In the genomic region with DNA sequence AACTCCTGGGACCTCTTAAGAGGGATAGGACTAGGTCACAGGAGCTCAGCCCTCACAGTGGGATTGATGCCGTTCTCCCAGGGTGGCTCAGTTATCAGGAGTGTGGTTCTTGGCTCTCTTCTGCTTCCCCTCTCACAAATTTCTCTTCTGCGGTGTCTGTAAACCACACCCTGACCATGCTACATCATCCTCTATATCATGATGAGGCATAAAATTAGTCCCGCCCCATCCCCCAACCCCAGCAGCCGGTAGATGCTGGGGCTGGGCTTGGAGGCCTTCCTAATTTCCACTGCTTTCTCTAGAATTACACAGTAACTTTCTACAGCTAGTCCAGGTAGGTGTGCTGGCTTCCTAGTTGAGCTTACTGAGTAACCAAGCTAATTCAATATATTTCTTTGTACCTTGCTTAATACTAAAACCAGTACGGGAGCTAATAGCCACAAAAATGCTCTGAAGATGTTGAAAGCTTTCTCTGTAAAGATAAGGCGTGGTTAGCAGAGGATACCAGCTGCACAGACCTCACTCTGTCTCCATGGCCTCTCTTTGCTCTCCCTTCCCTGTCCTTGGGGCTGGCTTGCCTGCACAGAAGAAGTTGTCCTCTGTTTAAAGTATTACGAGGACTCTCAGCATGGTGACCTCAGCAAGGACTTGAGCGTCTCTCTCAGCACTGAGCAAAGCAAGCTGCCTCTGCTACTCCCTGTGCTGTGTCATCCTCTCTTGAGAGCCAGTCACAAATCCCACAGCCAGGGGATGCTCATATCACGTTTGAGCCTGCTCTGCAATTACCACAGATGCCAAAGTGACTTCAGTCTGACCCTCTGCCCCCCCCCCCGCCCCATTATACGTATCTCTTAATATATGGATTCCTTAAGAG, we compare ENCODE assay signal across 11 mouse cellular contexts. TPM values are rescaled to one million over a fixed set of nuclear protein-coding genes. Genes with fewer than 3 reads are reported as not detected.
DNase-seq lines count a peak whose midpoint lies in the region; ATAC-seq lines count a peak whose summit lies in the region.
"Had no signal": no experiment of that assay in that cellular context is flagged by ENCODE, and none has a peak within 500 bp of the region (broad histone marks: within the 10 kb centered on the region; RNA-seq: fewer than 3 reads in every experiment).

No protein-coding gene starts in this region.

- no peaks in the 10 kb centered on the region for H3K9me3 ChIP-seq in midbrain, embryonic 10.5 days (replicated peaks)
- no peaks in the 10 kb centered on the region for H3K9me3 ChIP-seq in midbrain, embryonic 13.5 days
- H3K9me3 ChIP-seq: embryonic facial prominence, embryonic 12.5 days had no signal

- H3K27ac ChIP-seq in midbrain, embryonic 10.5 days (replicated peaks): peak overlapping the region; percentile 61
- no peak overlapping the region for H3K27ac ChIP-seq in midbrain, embryonic 13.5 days
- H3K27ac ChIP-seq: embryonic facial prominence, embryonic 12.5 days had no signal

- DNase-seq in adrenal gland, adult 2 months: peak; percentile 54
- DNase-seq in adrenal gland, adult 18-20 months (ENCODE audit: low spot score in 2 of 2): no peak
- no peak for DNase-seq in midbrain, embryonic 10.5 days (ENCODE audit: low spot score)
- DNase-seq in left cerebral cortex, adult 9 months (ENCODE audit: low spot score in 2 of 2): no peak
- no peak for DNase-seq in layer of hippocampus, adult 9-10 months (ENCODE audit: low spot score)
- DNase-seq: layer of hippocampus, postnatal 36 days; lung, postnatal 10 days had no signal

- no peak overlapping the region for H3K4me3 ChIP-seq in midbrain, embryonic 10.5 days
- no peak overlapping the region for H3K4me3 ChIP-seq in midbrain, embryonic 13.5 days (replicated peaks)
- H3K4me3 ChIP-seq: embryonic facial prominence, embryonic 12.5 days had no signal

- H3K4me1 ChIP-seq in midbrain, embryonic 10.5 days: peaks cover 30% of the 10 kb centered on the region
- peaks cover 20% of the 10 kb centered on the region for H3K4me1 ChIP-seq in midbrain, embryonic 13.5 days (replicated peaks)

- peaks cover 43% of the 10 kb centered on the region for H3K27me3 ChIP-seq in midbrain, embryonic 10.5 days (ENCODE audit: low read depth, poor library complexity, severe bottlenecking)
- H3K27me3 ChIP-seq in midbrain, embryonic 13.5 days: peaks cover 5% of the 10 kb centered on the region; the same call in 1 of the 2 replicates

- no peak overlapping the region; the same call in 1 of the 2 replicates for H3K4me2 ChIP-seq in midbrain, embryonic 13.5 days (replicated peaks)

- H3K9ac ChIP-seq in midbrain, embryonic 13.5 days (replicated peaks): no peak overlapping the region
- H3K9ac ChIP-seq: embryonic facial prominence, embryonic 12.5 days had no signal

- H3K36me3 ChIP-seq in midbrain, embryonic 10.5 days: no peaks in the 10 kb centered on the region
- H3K36me3 ChIP-seq in midbrain, embryonic 13.5 days: no peaks in the 10 kb centered on the region
- H3K36me3 ChIP-seq: embryonic facial prominence, embryonic 12.5 days had no signal

- ATAC-seq in midbrain, embryonic 13.5 days: no peak
- peak; percentile 87 for ATAC-seq in erythroblast, adult 5-6 weeks (replicated peaks; ENCODE audit: low FRiP score, poor library complexity, severe bottlenecking)
- peak; percentile 73 for ATAC-seq in megakaryocyte-erythroid progenitor cell, adult 5-6 weeks (replicated peaks; ENCODE audit: low FRiP score, low TSS enrichment, poor library complexity, severe bottlenecking)

- WGBS in midbrain, embryonic 10.5 days: 48% methylated on average over 11 of the region's 11 CpGs
- 44% methylated on average over 11 of the region's 11 CpGs for WGBS in midbrain, embryonic 13.5 days

RNA-seq across cellular contexts. Expression of a gene that starts 3.8 kb away (rescaled TPM):
- 100 to 1,000 TPM in 1 of 2 experiments, 10 to 100 TPM in 1; 39.5 to 107 TPM for total RNA-seq in adrenal gland, adult 2 months (2021)
- 15.8 and 30.4 TPM in 2 replicates for polyA plus RNA-seq in adrenal gland, adult 2 months (2012; rRNA removed)
- 10 to 100 TPM; 57.8 to 76.8 TPM for total RNA-seq in adrenal gland, adult 18-20 months (2021)
- 101 and 109 TPM in 2 replicates for polyA plus RNA-seq in midbrain, embryonic 10.5 days (2016; fragmentation: Nextera tagmentation; extraction: Ambion mirVana)
- polyA plus RNA-seq in midbrain, embryonic 13.5 days (2015; fragmentation: Nextera tagmentation; extraction: Ambion mirVana): 67.6 and 70.1 TPM in 2 replicates
- total RNA-seq in erythroblast, adult 5-6 weeks (2015; ENCODE audit: low replicate concordance): 74.2 and 79.4 TPM in 2 replicates
- 9.5 and 26.7 TPM in 2 replicates for total RNA-seq in erythroblast, adult 5-6 weeks (2017; ENCODE audit: low replicate concordance)
- total RNA-seq in megakaryocyte-erythroid progenitor cell, adult 5-6 weeks (2014; fragmentation: Nextera tagmentation): 187 and 249 TPM in 2 replicates
- 228 and 238 TPM in 2 replicates for total RNA-seq in megakaryocyte-erythroid progenitor cell, adult 5-6 weeks (2017)

RNA-seq across cellular contexts. Expression of a gene that starts 19.3 kb away (rescaled TPM):
- total RNA-seq in adrenal gland, adult 2 months (2021): 100 to 1,000 TPM; 141 to 146 TPM
- polyA plus RNA-seq in adrenal gland, adult 2 months (2012; rRNA removed): 58.7 and 83.4 TPM in 2 replicates
- total RNA-seq in adrenal gland, adult 18-20 months (2021): 100 to 1,000 TPM; 132 to 149 TPM
- 85.4 and 87.1 TPM in 2 replicates for polyA plus RNA-seq in midbrain, embryonic 10.5 days (2016; fragmentation: Nextera tagmentation; extraction: Ambion mirVana)
- polyA plus RNA-seq in midbrain, embryonic 13.5 days (2015; fragmentation: Nextera tagmentation; extraction: Ambion mirVana): 75.3 and 76.9 TPM in 2 replicates
- total RNA-seq in erythroblast, adult 5-6 weeks (2015; ENCODE audit: low replicate concordance): 44.7 and 70.1 TPM in 2 replicates
- total RNA-seq in erythroblast, adult 5-6 weeks (2017; ENCODE audit: low replicate concordance): 49.7 and 61.5 TPM in 2 replicates
- total RNA-seq in megakaryocyte-erythroid progenitor cell, adult 5-6 weeks (2014; fragmentation: Nextera tagmentation): 89.8 and 97.2 TPM in 2 replicates
- 150 and 178 TPM in 2 replicates for total RNA-seq in megakaryocyte-erythroid progenitor cell, adult 5-6 weeks (2017)
